In the genomic region with DNA sequence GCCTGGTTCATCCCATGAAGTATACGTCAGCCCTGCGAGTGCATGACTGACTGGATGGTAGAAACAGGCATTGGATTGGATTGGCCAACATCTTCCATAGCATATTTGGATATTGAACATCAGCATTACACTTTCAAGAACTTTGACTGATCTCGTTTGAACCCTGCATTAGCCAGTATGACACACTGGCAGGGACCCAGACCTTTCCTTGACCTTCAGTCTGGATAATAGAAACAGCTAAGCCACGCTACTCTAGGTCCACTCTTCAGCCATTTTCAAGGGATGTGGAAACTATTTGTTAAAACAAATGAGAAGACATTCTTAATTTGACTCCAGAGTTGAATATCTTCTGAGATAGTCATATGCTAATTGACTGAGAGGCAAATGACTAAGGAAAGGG, we compare ENCODE assay signal across 17 mouse cellular contexts. TPM values are rescaled to one million over a fixed set of nuclear protein-coding genes. Genes with fewer than 3 reads are reported as not detected.
A peak's percentile ranks its signal among the peaks of the same experiment; 100 is the strongest.
DNase-seq lines count a peak whose midpoint lies in the region.
"Had no signal": no experiment of that assay in that cellular context is flagged by ENCODE, and none has a peak within 500 bp of the region (broad histone marks: within the 10 kb centered on the region; RNA-seq: fewer than 3 reads in every experiment).

No protein-coding gene starts in this region.

- 83% methylated on average over 4 of the region's 4 CpGs for WGBS in embryonic facial prominence, embryonic 10.5 days

- H3K4me3 ChIP-seq in embryonic facial prominence, embryonic 10.5 days = no peak overlapping the region
- H3K4me3 ChIP-seq: embryonic facial prominence, embryonic 12.5 days; forebrain, embryonic 13.5 days; forebrain, embryonic 15.5 days had no signal

- peak; percentile 27 for DNase-seq in adrenal gland, adult 2 months
- no peak for DNase-seq in adrenal gland, adult 8-10 months
- DNase-seq in 3T3-L1 (ENCODE audit: low read depth, low spot score) (peak; percentile 44), NIH3T3 (ENCODE audit: low read depth) (peak; percentile 63)
- DNase-seq in embryonic facial prominence, embryonic 10.5 days (ENCODE audit: low spot score) = no peak
- DNase-seq: adrenal gland, postnatal 10 days; adrenal gland, postnatal 25 days; cerebellum, adult 11 months; cerebellum, adult 18-20 months; cerebellum, adult 8-10 months; cerebellum, adult 9-11 months; cerebellum, postnatal 14 days; cerebellum, postnatal 36 days; embryo, embryonic 11 days had no signal

- H3K4me1 ChIP-seq in embryonic facial prominence, embryonic 10.5 days = peaks cover 5% of the 10 kb centered on the region

- H3K27ac ChIP-seq in embryonic facial prominence, embryonic 10.5 days (replicated peaks) = no peak overlapping the region
- H3K27ac ChIP-seq: embryonic facial prominence, embryonic 12.5 days; forebrain, embryonic 13.5 days; forebrain, embryonic 15.5 days had no signal

- H3K36me3 ChIP-seq in embryonic facial prominence, embryonic 10.5 days (replicated peaks) = no peaks in the 10 kb centered on the region
- H3K36me3 ChIP-seq: embryonic facial prominence, embryonic 12.5 days; forebrain, embryonic 15.5 days had no signal

- H3K27me3 ChIP-seq in embryonic facial prominence, embryonic 10.5 days (replicated peaks; ENCODE audit: low read depth, poor library complexity, severe bottlenecking) = no peaks in the 10 kb centered on the region
- H3K27me3 ChIP-seq: embryonic facial prominence, embryonic 12.5 days; forebrain, embryonic 13.5 days; forebrain, embryonic 15.5 days had no signal

- H3K9me3 ChIP-seq in embryonic facial prominence, embryonic 10.5 days = no peaks in the 10 kb centered on the region
- H3K9me3 ChIP-seq: embryonic facial prominence, embryonic 12.5 days; forebrain, embryonic 13.5 days; forebrain, embryonic 15.5 days had no signal

RNA-seq across cellular contexts. Expression of a gene that starts 3.6 kb away (rescaled TPM):
- 100 to 1,000 TPM; 134 to 163 TPM for total RNA-seq in adrenal gland, adult 2 months (2021)
- 3.5 and 4.0 TPM in 2 replicates for polyA plus RNA-seq in adrenal gland, adult 2 months (2012; rRNA removed)
- total RNA-seq in adrenal gland, adult 8-10 months (2022) = 100 to 1,000 TPM; 129 to 159 (median 151) TPM
- polyA plus RNA-seq in embryonic facial prominence, embryonic 10.5 days (2016; fragmentation: Nextera tagmentation; extraction: Ambion mirVana) = 291 and 299 TPM in 2 replicates

Comparison
In these comparisons a context has a peak if more than half of its experiments do, and no peak if none do; other contexts are left out.
1. DNase-seq: peak in adrenal gland, adult 2 months (single experiment), 3T3-L1 (single experiment) and NIH3T3 (single experiment); none in adrenal gland, adult 8-10 months (single experiment) and embryonic facial prominence, embryonic 10.5 days (single experiment).